Mouse (Mus musculus): ENCODE measurements around the gene Krt33a.

Gene Krt33a

DNA sequence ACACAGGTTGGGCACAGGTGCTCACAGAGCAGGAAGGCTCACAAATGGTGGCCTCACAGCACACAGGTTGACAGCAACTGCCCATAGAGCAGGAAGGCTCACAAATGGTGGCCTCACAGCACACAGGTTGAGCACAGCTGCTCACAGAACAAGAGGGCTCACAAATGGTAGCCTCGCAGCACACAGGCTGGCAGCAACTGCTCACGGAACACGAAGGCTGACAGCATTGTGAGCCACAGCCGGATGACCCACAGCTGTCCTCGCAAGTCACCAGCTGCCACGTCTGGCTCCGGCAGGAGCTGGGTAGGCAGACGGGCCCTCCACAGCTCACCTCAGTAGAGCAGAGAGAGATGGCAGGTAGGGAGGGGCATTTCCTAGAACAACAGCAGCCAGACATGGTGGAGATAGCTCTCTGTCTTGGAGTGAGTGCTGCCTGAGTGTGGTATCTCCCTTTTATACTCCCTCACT lies 29.8 kb downstream of the Krt33a start, which contains the start of gene Krtap16-1:
TSS of gene Krtap16-1 (minus strand) at position 418 of the 468 bp plus-strand sequence.
- DNase-seq (ENCODE audit: low read depth) = no peak

DNA sequence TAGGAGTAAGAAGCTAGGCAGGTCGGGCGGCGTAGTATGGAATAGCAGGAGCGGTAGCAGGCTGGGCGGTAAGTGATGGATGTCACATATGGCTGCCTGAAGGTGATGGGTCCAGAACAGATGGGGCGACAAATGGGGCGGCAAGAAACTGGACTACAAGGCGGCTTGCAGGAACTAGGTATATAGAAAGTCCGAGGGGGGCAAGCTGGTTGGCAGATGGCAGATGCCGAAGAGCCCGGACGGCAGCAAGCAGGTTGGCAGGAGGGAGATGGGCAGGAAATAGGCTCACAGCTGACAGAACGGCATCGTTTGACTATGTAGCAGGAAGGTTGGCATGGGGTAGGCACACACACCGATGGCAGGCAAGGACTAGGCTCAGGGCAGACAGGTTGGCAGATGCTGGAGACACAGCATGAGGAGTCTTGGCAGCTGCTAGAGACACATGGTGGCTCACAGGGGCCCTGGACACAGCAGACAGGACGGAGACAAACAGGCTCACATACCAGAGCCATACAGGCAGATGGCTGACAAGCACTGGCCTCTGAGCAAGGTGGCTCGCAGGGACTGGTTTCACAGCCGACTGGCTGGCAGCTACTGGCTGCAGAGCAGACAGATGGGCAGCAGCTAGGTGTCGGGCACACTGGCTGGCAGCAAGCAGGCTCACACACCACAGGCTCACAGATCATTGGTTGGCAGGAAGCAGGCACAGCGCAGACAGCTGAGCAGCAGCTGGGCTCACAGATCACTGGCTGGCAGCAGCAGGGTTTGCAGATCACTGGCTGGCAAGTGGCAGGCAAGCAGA lies 30.5 kb downstream of the Krt33a start:
- DNase-seq (ENCODE audit: low read depth) = no peak

DNA sequence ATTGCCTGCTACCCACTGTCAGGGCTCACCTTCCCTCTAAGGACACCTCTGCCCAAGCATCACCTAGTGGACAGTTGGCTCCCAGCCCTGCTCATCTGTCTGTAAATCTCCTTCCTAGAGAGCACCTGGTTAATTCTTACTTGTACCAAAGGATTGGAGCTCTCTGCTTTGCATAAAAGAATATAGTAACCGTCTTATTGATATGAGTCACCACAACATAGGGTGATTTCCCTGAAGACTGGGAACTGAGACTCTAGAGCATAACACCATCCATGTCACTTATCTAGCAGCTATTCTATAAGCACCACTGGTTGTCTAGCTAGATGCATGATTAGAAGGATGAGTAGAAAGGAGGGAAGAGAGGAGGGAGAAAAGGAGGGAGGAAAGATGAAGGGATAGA lies 32.6 kb downstream of the Krt33a start:
- no peak for DNase-seq (ENCODE audit: low read depth)

DNA sequence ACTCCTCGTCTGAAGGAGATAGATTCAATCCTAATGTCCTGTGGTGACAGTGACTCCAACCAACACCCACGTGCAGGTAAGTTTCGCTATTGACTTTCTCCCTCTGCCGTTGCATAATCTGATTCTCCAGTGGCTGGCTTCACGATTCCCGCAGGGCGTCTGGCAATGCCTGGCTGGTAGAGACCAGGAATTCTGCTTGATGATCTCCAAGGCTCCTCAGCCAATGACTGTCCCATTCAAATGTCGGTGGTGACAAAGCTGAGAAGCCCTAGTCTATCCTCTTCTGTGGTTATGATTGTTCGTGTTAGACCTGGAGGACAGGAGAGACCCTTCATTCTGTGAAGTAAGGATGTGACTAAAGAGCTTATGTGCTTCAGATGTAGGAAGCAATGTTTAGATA lies 33.3 kb downstream of the Krt33a start:
- no peak for DNase-seq (ENCODE audit: low read depth)

DNA sequence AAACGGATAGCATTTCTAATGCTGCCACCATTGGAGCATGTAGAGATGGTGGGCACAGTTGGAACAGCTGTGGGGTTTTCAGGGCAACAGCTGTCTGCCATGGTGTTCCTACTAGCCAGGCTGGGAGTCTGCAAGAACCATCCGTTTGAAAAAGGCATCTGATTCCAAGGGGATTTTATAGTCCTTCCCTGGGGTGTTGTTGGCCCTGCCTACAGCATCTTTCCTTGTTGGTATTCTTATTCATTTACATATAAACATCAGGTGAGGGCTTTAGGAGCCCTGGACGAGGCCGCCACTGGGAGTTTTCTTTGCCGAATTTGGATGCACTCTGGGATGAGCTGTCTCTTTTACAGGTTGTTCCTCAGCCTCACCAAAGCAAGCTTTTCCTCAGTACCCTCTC lies 37.1 kb downstream of the Krt33a start, which contains the start of gene Krtap29-1:
TSS of gene Krtap29-1 (minus strand) at position 101 of the 400 bp plus-strand sequence.
- DNase-seq (ENCODE audit: low read depth) = no peak

DNA sequence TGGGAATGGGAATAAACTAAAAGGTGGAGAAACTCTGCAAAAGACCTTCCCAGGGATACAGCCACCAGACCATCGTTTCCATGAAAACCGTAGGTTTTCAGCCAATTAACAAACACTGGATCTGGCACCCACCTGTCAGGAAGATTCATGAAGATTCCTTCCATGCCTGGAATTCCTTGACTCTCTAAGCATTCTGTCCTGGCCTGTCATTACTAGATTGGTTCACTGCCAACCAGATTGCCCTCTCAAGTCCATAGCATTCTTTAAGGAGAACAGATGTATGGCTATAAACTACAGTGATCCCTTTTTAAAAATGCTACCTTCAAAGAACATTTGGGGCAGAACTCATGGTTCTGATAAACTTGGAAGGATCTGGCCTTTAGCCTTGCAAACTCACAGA lies 50.1 kb downstream of the Krt33a start:
- DNase-seq (ENCODE audit: low read depth) = no peak

DNA sequence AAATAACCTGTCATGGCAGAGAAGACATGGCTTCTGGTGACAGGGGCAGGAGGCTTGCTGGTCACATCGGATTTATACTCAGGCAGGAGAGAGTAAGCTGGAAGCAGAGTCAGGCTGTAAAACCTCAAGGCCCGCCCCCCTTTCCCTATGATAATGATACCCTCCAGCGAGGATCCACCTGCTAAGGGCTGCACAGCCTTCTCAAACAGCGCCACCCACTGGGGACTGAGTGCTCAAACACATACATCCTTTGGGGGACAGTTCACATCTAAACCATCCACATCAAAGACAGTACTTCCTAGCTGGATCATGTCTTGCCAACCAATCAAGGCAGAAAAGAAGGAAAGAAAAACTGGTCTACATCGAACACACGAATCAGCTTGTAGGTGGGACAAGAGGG lies 51.8 kb downstream of the Krt33a start:
- DNase-seq (ENCODE audit: low read depth) = no peak
